Mouse (Mus musculus) heart, embryonic 10.5 days (tissue): ENCODE measurements around the gene Fbxl7. TPM values are rescaled to one million over a fixed set of nuclear protein-coding genes. Genes with fewer than 3 reads are reported as not detected.
"Not testable (repeated sequence)": the region's sequence is repeated elsewhere in the genome, so short reads cannot be mapped to it uniquely, and the experiment has no call there.

Source experiments
- DNase-seq: peaks from one replicate; pipeline ENCODE4 v3.0.0-alpha.2; 2017; ENCODE audit warnings: low spot score
- H3K27ac ChIP-seq: fragments of 300-500 bp; sonication (generic); 2 replicates; pipeline ENCODE4 v1.5.1; 2016; ENCODE audit warnings: mild to moderate bottlenecking
- H3K27me3 ChIP-seq: fragments of 300-500 bp; sonication (generic); 2 replicates; pipeline ENCODE4 v1.6.1; 2016; ENCODE audit warnings: mild to moderate bottlenecking; ENCODE audit not compliant: poor library complexity, insufficient read depth, severe bottlenecking
- H3K36me3 ChIP-seq: fragments of 300-500 bp; sonication (generic); 2 replicates; pipeline ENCODE4 v1.6.1; 2016; ENCODE audit warnings: mild to moderate bottlenecking, moderate library complexity
- H3K4me1 ChIP-seq: fragments of 300-500 bp; sonication (generic); 2 replicates; pipeline ENCODE4 v1.6.1; 2016; ENCODE audit warnings: mild to moderate bottlenecking
- H3K4me3 ChIP-seq: fragments of 300-500 bp; sonication (generic); 2 replicates; pipeline ENCODE4 v1.5.1; 2016; ENCODE audit warnings: mild to moderate bottlenecking, moderate library complexity
- H3K9me3 ChIP-seq: fragments of 300-500 bp; sonication (generic); 2 replicates; pipeline ENCODE4 v1.6.1; 2016; ENCODE audit warnings: mild to moderate bottlenecking, moderate library complexity
- WGBS: fragments of 180-500 bp; shearing (Covaris S2); methylation state at CpG from one replicate; pipeline ENCODE4 v1.1.7; 2016; 5-methylcytosine and 5-hydroxymethylcytosine counted together
- polyA plus RNA-seq: library from polyadenylated mRNA; unstranded; fragments of >200 nt; fragmentation: Nextera tagmentation; extraction: Ambion mirVana; gene quantifications from 2 replicates; pipeline ENCODE4 v1.2.1, GENCODE M21; 2016

The Fbxl7 gene
- polyA plus RNA-seq, 1 experiment from 2014 or later, result 14.5 TPM

- Histone ChIP-seq H3K9me3 (no peaks in the 10 kb centered on the region), H3K4me3 (no peak overlapping the region), H3K27ac (no peak overlapping the region), H3K36me3 (no peaks in the 10 kb centered on the region), H3K4me1 (peaks cover 8% of the 10 kb centered on the region; the same call in 1 of the 2 replicates), H3K27me3 (no peaks in the 10 kb centered on the region)
- DNase-seq, result no peak
- WGBS, result 77% methylated on average over 2 of the region's 2 CpGs
Measured at GRCm38 (mm10) chr15:26795937-26796336, 99.4 kb downstream of the Fbxl7 start.

DNA sequence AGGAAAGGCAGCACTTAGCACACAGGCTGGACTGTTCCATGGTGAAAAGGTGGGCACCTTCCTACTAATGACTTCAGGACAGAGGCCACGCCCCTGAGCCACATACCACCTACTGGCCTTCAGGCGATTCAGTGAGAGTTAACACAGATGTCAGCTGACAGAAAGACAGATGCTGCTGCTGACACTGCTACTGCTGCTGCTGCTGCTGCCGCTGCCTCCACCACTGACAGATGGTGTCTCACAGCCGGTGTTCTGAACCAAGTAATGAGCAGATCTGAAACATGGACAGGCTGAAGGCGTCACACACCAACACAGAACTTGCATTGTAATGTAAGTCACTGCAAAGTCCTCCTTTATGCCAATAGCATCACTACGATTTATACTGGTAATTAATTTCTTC lies 99.9 kb downstream of the Fbxl7 start:
- Histone ChIP-seq H3K36me3 (no peaks in the 10 kb centered on the region), H3K9me3 (no peaks in the 10 kb centered on the region), H3K27ac (no peak overlapping the region), H3K27me3 (no peaks in the 10 kb centered on the region), H3K4me1 (peaks cover 8% of the 10 kb centered on the region; the same call in 1 of the 2 replicates), H3K4me3 (no peak overlapping the region)
- WGBS, result 43% methylated on average over 6 of the region's 6 CpGs
- no peak for DNase-seq

- Histone ChIP-seq H3K4me3 (no peak overlapping the region), H3K36me3 (no peaks in the 10 kb centered on the region), H3K27ac (no peak overlapping the region), H3K9me3 (no peaks in the 10 kb centered on the region), H3K27me3 (no peaks in the 10 kb centered on the region), H3K4me1 (no peaks in the 10 kb centered on the region)
- no peak for DNase-seq
- 76% methylated on average over 6 of the region's 6 CpGs for WGBS
Measured at GRCm38 (mm10) chr15:26787148-26787547, 108.2 kb downstream of the Fbxl7 start.

DNA sequence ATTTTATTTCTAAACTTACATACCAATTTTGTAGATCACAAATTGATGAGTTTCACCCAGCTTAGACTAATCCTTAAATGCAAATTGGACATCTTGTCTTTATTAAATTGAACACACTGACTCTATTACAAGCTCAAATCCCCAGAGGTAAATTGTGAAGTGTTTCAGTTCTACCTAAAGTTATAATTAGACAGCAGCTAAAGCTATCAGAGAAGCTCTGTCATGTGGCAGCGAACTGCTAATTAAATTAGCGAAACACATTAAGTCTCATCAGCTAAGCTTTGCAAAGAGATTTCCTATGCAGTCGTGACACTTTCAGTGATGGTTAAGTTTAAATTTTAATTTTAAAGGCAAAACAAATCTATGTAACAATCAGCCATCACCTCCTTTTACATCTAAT lies 114.8 kb downstream of the Fbxl7 start:
- no peaks in the 10 kb centered on the region for H3K27me3 ChIP-seq
- no peak overlapping the region for H3K27ac ChIP-seq
- DNase-seq, result no peak
- H3K4me1 ChIP-seq, result peaks cover 5% of the 10 kb centered on the region; the same call in 1 of the 2 replicates
- 81% methylated on average over 3 of the region's 3 CpGs for WGBS
- no peak overlapping the region for H3K4me3 ChIP-seq
- H3K36me3 ChIP-seq, result no peaks in the 10 kb centered on the region
- no peaks in the 10 kb centered on the region for H3K9me3 ChIP-seq

GRCm38 (mm10) chr15:26779129-26779528 lies 116.3 kb downstream of the Fbxl7 start:
- Histone ChIP-seq H3K27ac (no peak overlapping the region), H3K27me3 (no peaks in the 10 kb centered on the region), H3K4me3 (no peak overlapping the region), H3K4me1 (peaks cover 5% of the 10 kb centered on the region; the same call in 1 of the 2 replicates), H3K36me3 (no peaks in the 10 kb centered on the region), H3K9me3 (no peaks in the 10 kb centered on the region)
- no peak for DNase-seq
- 33% methylated on average over 4 of the region's 4 CpGs for WGBS

DNA sequence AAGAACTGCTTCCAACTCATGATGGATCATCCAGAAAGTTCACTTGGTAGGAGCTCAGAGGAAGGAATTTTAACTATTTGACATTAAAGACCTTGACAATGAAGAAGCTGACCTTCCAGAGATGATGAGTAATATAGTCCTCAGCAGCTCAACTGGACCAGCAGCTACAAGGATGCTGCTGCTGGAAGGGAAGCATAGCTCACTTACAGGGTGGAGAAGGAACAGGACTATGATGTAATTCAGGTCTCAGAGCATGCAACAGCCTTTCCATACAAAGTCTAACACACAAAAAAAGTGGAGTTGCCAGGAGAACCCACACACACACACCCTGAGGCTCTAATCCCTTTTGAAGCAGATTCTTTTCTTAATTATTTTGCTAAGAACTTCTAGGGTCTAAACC lies 119.7 kb downstream of the Fbxl7 start:
- no peak overlapping the region for H3K4me3 ChIP-seq
- H3K4me1 ChIP-seq, result peaks cover 5% of the 10 kb centered on the region; the same call in 1 of the 2 replicates
- no peak for DNase-seq
- no peaks in the 10 kb centered on the region for H3K9me3 ChIP-seq
- H3K36me3 ChIP-seq, result no peaks in the 10 kb centered on the region
- H3K27me3 ChIP-seq, result no peaks in the 10 kb centered on the region
- no peak overlapping the region for H3K27ac ChIP-seq

GRCm38 (mm10) chr15:26774895-26775294 lies 120.5 kb downstream of the Fbxl7 start:
- Histone ChIP-seq H3K36me3 (no peaks in the 10 kb centered on the region), H3K9me3 (no peaks in the 10 kb centered on the region), H3K4me3 (no peak overlapping the region), H3K27me3 (no peaks in the 10 kb centered on the region), H3K27ac (no peak overlapping the region), H3K4me1 (peaks cover 5% of the 10 kb centered on the region; the same call in 1 of the 2 replicates)
- no peak for DNase-seq
- WGBS, result 90% methylated on average over 2 of the region's 2 CpGs

DNA sequence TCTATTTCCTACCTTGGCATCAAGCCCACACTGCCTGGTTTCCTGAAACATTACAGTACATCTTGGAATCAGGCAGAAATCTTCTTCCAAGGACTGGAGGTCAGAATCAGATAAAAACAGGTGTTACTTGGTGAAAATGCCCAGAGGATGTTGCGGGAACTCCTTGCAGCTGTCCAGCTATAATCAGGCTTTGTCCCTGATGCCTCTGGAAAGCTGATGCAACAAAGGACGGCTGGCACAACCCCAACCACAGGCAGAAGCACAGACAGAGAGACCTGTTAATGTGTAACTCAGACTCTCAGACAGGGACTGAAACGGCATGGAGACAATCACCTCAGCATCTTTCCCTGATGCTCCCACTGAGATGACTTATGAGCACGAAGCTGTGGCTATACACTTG lies 133.7 kb downstream of the Fbxl7 start:
- Histone ChIP-seq H3K27ac (no peak overlapping the region), H3K9me3 (no peaks in the 10 kb centered on the region), H3K4me1 (no peaks in the 10 kb centered on the region), H3K4me3 (no peak overlapping the region), H3K36me3 (no peaks in the 10 kb centered on the region), H3K27me3 (no peaks in the 10 kb centered on the region)
- DNase-seq, result no peak
- WGBS, result 81% methylated on average over 4 of the region's 4 CpGs

- Histone ChIP-seq H3K9me3 (no peaks in the 10 kb centered on the region), H3K4me3 (no peak overlapping the region), H3K4me1 (no peaks in the 10 kb centered on the region), H3K27me3 (no peaks in the 10 kb centered on the region), H3K36me3 (no peaks in the 10 kb centered on the region), H3K27ac (no peak overlapping the region)
- no peak for DNase-seq
- WGBS, result 88% methylated on average over 3 of the region's 3 CpGs
Measured at GRCm38 (mm10) chr15:26748484-26748883, 146.9 kb downstream of the Fbxl7 start.

DNA sequence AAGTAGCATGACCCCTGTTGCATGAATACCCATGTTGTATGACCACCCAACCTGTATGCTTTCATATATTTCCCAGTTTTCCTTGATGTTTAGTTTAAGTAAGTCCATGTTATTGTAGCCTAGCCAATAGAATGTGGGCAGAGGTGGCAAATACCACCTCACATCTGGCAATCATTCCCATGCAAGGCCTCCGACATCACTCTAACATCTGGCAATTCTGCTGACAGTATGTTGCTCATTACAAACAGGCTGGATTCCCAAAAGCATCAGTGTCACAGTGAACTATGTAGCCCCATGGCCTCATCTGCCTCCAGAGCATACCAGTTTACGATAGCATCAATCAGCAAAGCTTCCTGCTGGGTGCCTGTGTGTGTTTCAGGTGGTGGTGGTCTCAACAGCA lies 163.0 kb downstream of the Fbxl7 start:
- H3K4me1 ChIP-seq, result peaks cover 4% of the 10 kb centered on the region
- DNase-seq, result no peak
- H3K27me3 ChIP-seq, result no peaks in the 10 kb centered on the region
- H3K4me3 ChIP-seq, result no peak overlapping the region
- WGBS, result 73% methylated on average over 2 of the region's 2 CpGs
- H3K27ac ChIP-seq, result no peak overlapping the region
- no peaks in the 10 kb centered on the region for H3K9me3 ChIP-seq
- H3K36me3 ChIP-seq, result no peaks in the 10 kb centered on the region

- Histone ChIP-seq H3K27me3 (no peaks in the 10 kb centered on the region), H3K27ac (no peak overlapping the region), H3K9me3 (no peaks in the 10 kb centered on the region), H3K4me3 (no peak overlapping the region), H3K36me3 (no peaks in the 10 kb centered on the region), H3K4me1 (peaks cover 4% of the 10 kb centered on the region)
- 48% methylated on average over 2 of the region's 2 CpGs for WGBS
- DNase-seq, result no peak
Measured at GRCm38 (mm10) chr15:26730760-26731159, 164.6 kb downstream of the Fbxl7 start.

DNA sequence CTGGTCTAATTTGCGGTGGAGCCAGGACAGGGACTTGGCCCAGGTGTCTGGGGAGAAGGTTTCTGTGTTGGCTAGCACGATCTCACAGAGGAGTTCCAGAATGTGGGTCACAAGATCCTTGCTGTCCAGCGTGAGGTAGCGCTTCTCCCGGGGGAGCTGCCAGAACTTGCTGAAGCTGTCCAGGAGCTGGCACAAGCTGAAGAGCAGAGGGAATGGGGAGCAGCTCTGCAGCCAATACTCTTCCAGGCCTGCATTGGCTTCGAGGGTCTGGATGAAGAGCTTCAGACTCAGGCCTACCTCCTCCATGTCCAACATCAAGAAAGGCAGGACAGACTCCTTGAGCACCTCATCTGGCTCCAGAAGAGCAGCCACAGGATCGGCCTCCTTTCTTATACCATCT lies 166.0 kb downstream of the Fbxl7 start:
- DNase-seq, H3K4me3 ChIP-seq, H3K36me3 ChIP-seq, H3K27me3 ChIP-seq, H3K9me3 ChIP-seq, H3K4me1 ChIP-seq, H3K27ac ChIP-seq: not testable (repeated sequence)
- 79% methylated on average over 6 of the region's 7 CpGs for WGBS

DNA sequence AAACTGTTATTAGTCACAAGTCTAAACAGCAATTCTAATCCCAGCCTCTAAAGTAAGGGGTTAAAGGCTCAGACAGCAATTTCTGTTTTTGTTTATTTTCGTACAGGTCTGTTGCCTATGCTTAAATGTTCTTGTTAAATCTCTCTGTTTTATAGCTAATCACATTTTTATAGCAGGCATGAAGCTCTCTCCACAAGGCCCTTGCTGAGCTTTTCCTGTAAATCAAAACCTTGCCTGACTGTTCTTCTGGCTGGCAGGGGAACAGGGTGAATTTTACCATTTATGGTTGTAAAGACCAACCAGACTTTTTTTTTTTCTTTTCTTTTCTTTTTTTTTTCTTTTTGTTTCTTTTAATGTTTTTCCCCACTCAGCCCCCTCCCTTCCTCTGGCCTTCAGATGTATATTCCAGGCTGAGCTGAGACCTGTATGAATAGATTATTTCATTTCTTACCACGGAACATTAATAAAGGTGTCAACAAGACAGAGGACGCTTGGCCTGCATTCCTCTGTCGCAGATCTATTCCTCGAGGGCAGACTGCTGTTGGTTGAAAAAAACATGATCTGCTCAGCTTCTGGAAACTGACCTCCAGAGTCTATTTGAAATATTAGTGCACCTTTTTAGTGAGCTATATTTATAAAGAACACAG lies 176.9 kb downstream of the Fbxl7 start:
- peak overlapping the region; percentile 59 for H3K27ac ChIP-seq

GRCm38 (mm10) chr15:26717952-26718351 lies 177.4 kb downstream of the Fbxl7 start:
- H3K4me3 ChIP-seq, result no peak overlapping the region
- H3K27ac ChIP-seq, result peak overlapping the region; percentile 59
- DNase-seq, result no peak
- H3K4me1 ChIP-seq, result peaks cover 20% of the 10 kb centered on the region
- H3K36me3 ChIP-seq, result no peaks in the 10 kb centered on the region
- H3K27me3 ChIP-seq, result no peaks in the 10 kb centered on the region
- WGBS, result 40% methylated on average over 7 of the region's 7 CpGs
- no peaks in the 10 kb centered on the region for H3K9me3 ChIP-seq

More for the DNA sequence above, 176.9 kb downstream of the Fbxl7 start:
- 52% methylated on average over 5 of the region's 5 CpGs for WGBS
- H3K4me1 ChIP-seq, result peaks cover 20% of the 10 kb centered on the region
- H3K9me3 ChIP-seq, result no peaks in the 10 kb centered on the region
- DNase-seq, result no peak
- H3K4me3 ChIP-seq, result no peak overlapping the region
- H3K36me3 ChIP-seq, result no peaks in the 10 kb centered on the region
- H3K27me3 ChIP-seq, result no peaks in the 10 kb centered on the region
